Mouse (Mus musculus) 3134 (cell line): ENCODE data around the gene Zfand3.
A peak's percentile ranks its signal among the peaks of the same experiment; 100 is the strongest.

Source experiments
- DNase-seq: peaks from one replicate; pipeline ENCODE4 v3.0.0-alpha.2; 2011; ENCODE audit warnings: low spot score; ENCODE audit not compliant: insufficient read length; ENCODE audit errors: extremely low read depth

Gene Zfand3

DNA sequence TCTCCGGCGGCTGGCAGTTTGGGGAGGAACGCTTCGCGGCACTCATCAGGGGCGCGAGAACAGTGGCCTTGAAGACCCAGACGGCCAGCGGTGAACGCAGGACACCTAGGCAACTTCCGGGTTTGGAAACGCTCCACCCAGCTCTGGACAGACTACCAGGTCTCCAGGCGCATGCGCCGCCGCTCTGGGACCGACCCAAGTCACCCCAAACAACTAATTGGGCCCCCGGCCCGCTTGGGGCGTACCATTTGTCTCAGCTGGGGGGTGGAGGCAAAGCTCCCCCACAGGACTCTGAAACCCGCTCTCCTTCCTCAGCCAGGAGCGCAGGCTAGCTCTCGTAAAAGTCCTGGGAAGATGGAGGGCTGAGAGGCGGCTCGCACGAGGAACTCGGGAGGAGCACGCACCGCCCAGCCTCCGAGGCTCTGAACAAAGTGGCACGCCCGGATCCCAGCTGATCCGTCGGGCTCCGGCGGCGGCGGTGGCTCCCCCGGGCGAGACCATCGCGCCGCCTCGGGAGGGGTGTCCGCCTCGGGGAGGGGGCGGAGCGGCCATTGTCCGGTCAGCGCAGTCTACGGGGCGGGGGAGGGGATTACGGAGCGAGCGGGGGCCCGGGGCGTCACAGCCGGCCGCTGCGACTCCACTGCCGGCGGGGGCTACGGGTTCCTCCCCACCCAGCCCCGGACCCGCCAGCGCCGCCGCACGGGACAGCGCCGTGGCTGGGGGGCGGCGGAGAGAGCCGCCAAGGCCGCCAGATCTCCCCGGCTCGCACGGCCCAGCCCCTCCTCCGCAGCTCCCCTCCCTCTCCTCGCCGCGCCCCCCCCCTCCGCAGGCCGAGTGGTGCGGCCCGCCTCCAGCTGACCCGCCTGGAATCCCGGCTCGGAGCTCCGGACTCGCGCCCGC lies at the start of gene Zfand3:
Gene Zfand3, plus strand, starts transcription at position 531 of the 900 bp plus-strand sequence.
- peak; percentile 96 for DNase-seq

DNA sequence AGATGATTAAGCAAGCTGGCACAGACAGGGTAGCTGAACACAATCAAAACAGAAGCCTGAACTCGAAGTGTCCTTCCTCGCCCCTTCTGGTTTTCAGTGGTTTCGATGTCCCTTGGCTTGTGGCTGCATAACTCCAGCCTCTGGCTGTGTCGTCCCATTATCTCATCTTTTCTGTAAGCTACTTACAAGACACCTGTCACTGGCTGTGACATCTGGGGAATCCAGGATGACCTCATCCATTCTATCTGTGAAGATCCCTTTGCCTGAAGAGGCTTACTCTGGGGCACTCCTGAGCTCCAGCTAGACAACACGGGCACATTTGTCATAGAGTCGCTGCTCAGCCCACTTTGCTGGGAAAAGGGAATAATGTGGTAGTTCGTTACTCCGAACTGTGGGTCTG lies 48.7 kb upstream of the Zfand3 start:
- DNase-seq = no peak

DNA sequence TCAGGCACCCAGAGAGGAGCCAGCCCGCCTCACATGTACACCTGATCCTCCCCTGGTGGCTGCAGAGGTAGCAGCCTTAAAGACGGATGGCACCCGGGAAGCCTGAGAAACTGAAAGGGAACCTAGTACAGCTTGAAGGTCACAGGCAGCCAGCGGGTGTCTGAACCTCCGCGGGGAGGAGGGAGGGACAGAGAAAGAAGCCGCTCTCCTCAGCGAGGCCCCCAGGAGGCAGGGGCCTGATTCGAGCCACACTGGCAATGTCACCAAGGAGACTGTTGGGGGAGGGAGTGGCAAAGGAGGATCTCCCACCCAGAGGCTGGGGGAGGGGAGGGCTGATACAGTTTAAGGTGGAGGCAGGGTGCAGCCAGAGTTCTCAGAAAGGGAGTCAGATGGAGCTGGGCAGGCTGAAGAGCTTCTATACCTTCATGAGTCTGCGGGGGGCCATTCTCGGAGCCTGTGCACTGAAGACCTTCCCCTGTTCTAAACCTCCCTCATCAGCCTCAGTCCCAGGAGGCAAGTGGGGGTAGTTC lies 40.7 kb upstream of the Zfand3 start:
- no peak for DNase-seq

DNA sequence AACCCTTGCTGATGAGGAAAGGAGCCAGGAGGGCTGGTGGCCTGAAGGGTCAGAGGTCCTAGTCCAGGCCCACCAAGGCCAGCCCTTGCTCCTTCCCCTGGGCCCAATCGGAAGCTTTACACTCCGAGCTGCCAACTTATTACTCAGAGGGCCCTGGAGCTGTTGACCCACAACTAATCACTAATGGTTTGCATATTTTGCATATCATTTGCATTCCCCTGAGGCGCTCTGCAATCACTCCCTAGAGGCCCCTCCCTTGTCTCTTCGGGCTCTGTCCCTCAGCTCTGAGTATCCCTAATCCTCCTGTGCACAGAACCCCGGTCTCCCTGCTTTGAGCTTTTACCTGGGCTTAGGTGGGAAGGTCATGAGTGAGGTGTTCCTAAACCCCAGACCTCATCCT lies 39.0 kb upstream of the Zfand3 start:
- no peak for DNase-seq

DNA sequence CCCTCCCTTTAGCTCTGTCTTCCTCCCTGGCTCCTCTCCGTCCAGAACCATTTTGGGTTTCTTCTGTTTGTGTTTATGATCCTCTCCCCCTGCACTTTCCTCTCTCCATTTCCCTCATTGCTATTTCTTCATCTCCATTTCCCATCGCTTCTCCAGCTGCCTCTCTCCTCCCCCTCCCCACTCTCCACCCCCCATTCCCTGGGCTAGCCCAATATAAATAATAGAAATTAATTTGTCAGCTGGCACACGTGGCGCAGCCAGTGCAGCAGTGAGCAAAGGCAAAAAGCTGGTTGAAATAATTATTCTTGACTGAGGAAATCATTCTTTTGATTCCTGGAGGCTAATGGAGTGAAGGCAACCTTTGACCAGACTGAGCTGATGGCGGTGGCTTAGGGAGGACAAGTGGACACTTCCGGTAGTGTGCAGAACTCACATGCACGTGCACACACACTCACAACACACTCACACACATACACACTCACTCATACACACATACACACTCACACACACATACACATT lies 34.4 kb upstream of the Zfand3 start, which contains the start of gene Mdga1:
Gene Mdga1, minus strand, starts transcription at position 51 of the 519 bp plus-strand sequence.
- no peak for DNase-seq

DNA sequence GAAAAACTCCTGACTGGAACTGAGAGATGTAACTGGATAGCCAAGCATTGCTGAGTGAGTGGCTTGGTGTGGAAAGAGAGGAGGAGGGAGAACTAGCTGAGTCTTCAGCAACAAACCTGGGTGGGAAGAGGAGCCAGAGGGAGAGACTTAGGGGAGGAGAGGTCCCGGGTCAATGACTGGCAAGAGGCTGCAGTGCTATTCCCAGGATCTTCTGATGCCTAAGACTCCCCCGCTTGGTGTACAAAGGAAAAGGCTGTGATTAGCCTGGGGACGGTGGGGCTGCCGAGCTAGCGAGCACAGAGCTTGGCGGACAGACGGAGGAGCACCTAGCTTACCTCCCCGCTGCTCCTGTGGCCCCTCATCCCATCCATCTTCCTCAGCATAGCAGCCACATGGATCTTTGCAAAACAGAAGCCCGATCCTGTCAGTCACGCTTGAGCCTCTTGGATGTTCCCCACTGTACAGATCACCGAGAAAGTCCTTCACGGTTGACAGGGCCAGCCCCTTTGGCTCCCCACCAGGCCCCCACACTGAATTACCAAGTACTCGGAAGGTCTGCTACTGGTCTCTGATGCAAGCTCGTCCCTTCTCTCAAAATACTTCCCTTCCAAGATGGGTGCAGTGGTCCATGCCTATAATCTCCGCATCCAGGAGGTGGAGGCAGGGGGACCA lies 32.6 kb upstream of the Zfand3 start:
- no peak for DNase-seq

DNA sequence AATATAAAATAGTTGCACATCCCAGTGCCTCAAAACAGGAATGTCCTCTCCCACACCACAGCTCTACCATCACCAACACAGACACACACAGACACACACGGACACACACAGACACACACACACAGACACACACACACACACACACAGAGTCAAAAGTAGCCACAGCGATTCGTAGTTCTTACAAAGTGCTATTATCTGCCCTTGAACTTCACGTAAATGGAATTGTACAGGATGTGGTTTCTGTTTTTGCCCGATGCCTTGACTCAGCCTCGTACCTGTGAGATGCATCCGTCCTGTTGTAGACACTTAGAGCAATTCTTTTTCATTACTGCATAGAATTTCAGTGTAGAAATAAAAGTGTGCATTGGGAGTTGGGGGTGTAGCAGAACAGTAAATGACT lies 31.3 kb upstream of the Zfand3 start:
- no peak for DNase-seq

DNA sequence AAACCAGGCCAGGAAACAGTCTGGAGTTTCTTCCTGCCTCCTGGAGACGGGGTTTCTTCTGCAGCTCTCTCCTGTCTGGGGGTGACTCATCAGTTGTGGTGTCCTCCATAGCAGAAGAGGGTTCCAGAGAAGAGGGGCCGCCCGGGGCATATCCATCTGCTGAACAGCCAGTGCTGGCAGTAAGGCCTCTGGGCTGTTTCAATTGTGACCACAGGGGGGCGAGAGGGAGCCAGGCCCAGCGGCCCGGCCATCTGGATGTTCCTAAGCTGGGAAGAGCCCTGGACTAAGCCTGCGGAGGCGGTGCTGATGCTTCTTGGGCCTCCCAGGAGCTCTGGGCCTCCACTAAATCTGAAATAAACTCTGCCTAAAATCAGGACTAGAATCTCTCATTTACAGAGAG lies 28.8 kb upstream of the Zfand3 start:
- peak; percentile 83 for DNase-seq

DNA sequence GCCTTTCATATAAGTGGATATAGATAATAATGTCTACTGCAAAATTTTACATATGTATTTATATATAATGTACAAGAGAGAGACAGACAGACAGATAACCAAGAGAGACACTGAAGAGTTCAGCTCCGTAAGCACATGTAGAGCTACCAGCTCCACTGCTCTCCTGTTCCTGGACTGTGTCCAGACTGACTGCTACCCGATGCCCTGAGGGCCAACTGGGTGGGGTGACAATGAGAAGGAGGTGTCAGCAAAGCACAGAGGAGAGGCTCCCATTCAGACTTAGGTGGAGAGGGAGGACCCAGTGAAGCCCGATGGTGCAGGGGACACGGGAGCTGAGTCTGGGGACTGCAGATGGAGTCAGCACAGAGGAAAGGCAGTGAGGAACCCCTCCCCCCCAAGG lies 25.5 kb upstream of the Zfand3 start:
- peak; percentile 30 for DNase-seq

DNA sequence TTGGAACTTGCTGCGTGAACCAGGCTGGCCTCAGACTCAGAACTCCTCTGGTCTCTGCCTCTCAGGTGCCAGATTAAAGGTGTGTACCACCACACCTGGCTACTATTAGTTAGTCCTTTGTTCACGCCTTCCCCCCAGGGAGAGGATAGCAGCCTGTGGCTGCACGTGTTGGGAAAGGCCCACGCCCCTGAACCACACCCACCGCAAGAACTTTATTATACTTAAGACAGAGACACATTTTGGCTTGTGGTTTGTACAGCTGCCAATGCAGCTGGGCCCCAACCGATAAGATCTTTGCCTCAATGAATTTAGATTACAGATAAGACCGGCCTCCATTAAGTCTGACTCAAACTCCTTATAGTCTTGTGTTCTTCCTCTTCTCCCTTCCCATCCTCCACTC lies 24.7 kb upstream of the Zfand3 start:
- DNase-seq = peak; percentile 32

DNA sequence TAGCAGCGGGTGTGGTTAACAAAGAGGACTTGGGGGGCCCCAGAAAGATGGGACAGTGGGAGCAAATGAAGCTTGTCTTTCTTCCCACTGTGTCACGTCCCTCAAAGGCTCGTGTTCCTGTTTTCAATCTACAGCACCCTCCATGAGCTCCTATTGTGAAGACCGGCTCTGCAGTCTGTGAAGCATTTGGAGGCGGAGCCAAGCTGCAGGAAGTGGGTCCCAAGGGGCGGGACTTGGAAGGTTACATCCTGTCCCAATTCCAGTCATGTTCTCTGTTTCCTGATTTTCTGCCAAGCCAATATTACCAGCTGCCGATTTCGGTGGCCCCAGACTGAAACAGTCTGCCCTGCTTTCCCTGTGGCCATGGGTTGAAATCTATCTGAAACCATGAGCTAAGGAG lies 23.0 kb upstream of the Zfand3 start:
- no peak for DNase-seq

DNA sequence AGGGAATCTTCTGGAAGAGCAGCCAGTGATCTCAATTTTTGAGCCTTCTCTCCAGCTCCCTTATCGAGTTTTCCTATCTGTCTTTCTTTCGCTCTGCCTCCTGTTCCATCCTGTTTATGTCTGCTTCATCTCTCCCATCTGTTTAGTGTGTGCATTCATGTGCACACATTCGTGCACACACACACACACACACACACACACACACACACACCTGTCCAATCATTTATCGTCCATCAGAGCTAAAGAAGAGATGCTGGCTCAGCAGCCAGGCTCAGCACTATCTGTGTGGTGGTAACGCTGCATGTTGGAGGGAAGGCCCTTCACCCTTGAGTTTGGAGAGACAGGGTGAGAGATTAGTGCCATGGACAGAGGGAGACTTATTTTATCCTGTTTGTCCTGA lies 21.3 kb upstream of the Zfand3 start:
- no peak for DNase-seq

DNA sequence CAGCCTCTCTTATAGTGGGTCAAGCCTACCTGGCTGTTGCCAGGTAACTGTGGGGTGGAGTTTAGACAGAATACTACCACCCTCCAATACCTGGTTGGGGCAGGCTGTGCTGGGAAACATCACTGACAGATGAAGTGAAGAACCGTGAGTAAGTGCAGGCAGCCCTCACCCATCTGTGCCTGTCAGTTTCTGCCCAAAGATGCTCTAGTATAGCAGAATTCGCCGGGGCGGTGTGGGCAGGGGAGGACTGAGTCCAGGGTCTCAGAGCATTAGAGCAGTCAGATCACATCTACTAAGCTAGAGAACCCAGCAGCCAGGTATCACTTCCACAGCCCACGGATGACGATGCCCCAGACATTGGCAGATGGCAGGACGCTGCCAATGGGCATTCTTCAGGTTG lies 19.6 kb upstream of the Zfand3 start:
- no peak for DNase-seq

DNA sequence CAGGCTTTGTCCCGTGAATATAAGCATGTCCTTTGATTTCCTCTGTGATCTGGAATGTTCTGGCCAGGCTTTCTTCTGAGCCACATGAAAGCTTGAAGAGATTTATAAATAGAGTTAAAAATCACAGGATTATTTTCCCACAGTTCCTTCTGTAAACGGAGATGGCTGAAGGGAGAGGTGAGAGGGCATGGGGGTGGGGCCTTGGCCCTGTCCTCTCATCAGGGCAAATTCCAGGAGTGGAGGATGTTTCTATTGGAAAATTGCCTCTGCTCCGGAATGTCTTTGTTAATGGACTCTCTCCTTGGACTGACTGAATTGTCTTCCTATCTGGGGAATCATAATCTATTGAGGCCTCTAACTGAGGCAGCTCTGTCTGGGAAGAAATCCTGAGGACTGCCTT lies 19.0 kb upstream of the Zfand3 start:
- no peak for DNase-seq

DNA sequence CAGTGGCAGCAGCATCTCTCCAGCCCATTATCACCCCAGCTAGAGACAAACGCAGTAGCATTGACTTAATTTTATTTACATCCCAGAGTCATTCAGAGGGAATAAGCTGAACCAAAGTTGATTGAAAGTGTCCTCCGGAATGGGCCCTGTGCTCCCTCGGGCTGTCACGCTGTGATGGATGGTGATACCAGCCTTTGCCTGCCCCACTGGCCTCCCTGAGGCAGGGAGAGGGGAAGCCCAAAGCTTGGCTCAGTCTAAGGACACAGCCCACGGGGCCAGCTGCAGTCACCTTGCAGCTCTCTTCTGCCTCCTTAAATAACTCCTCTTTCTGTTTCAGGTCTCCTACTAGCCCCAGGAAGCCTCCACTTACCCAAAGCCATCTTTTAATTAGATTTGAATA lies 16.4 kb upstream of the Zfand3 start:
- no peak for DNase-seq

DNA sequence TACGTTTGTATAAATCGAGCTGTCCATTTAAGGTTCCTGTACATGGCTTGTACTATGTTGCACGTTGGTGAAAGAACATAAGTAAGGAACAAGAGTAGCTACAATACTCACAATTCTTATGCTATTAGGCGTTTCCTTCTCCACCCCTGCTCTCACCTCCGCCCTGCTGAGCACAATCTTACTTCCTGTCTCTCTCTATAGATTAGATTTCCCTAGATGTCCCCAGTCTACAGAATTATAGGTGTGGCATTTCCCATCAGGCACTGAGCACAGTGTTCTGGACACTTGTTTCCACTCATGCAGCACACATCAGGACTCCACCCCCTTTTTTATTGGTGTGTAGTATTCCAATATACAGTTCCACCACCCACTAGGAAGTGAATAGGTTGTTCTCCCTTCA lies 14.9 kb upstream of the Zfand3 start:
- DNase-seq = no peak

DNA sequence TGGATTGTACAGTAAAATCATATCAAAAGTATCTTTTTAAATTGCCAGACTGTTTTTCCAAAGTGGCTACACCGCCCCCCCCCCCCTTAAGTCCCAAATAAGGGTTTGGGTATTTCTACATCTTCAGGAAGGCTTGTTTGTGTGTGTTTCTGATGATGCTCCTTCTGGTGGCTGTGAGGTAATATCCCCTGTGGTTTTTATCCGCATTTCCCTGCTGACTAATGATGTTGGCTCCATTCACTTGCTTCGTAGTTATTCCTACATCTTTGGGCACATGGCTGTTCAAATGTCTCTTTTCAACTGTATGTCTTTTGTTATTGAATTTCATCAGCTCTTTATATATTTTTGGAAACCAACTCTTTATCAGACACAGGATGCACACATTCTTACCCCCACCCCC lies 14.4 kb upstream of the Zfand3 start:
- peak; percentile 31 for DNase-seq

DNA sequence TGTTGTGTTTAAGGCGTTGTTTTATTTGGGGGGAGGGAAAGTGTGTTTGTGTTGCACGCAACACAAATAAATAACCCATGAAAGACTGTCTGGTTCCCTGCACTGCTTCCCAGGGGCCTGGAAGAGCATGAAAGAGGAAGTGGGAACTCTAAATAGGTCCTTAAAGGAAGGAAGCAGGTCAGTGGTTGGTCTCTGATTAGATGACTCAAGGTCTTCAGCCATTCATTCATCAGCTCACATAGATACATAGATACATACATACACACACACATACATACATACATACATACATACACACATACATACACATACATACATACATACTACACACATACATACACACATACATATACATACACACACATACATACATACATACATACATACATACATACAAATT lies 13.7 kb upstream of the Zfand3 start:
- no peak for DNase-seq

DNA sequence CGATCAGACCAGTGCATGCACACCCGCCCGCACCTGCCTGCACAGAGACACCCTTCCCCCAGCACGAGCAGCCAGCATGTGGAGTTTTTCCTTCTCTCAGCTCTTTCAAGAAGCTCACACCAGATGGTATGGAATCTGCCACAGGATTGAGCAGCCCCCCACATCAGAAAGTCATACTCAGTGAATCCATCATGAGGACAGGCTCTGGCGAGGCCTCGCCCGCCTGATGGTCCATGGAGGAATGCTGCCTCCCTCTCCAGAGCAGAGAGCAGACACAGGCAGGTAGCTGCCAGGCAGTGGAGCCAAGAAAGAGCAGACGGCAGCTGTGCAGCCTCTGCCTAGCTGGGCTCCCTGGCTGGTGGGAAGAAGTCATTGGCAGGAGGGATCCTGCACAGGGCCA lies 11.0 kb upstream of the Zfand3 start:
- DNase-seq = peak; percentile 36

DNA sequence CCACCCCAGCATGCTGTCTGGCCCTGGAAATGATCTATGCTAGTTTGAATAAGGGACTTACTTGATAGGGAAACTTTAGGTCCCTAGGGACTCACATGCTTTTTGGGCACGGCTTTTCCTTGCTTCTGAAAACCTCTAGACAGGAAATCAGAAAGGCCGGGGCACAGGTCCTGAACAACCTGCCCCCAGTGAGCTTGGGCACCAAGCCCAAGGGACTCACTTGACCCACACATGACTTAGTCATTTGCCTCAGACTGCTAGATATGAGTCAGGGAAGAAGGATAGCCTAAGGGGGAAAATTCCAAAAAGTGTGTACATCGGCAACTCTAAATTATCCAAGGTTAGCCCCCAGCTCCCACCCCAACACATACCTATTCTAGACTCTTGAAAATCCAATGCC lies 10.5 kb upstream of the Zfand3 start:
- DNase-seq = peak; percentile 67

DNA sequence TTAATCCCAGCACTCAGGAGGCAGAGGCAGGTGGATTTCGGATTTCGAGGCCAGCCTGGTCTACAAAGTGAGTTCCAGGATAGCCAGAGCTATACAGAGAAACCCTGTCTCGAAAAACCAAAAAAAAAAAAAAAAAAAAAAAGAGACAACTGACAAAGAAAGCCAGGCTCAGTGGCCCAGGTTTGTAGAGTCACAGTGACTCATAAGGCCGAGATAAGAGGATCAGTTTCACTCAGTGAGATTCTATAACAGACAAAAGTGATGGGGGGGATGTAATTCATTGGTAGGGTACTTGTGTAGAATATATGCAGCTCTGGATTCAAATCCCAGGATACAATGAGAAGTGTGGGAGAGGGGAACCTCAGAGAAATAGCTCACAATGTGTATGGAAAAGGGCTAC lies 10.1 kb upstream of the Zfand3 start:
- DNase-seq = no peak

DNA sequence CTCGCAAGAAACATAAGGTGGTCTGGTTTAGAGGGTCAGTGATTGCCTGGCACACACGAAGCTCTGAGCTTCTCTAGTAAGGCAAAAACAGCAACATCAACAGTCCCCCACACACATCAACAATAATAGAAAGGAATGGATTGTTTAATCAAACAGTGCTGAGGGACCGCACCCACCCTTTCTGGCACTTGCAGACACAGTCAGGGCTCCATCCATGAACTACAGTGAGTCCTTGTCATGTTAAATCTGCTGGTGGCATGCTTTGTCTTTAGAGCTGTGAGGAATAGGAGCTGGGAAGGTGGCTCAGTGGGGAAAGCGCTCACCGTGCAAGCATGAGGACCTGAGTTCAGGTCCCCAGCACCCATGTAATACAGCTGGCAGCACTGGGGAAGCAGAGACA lies 8.5 kb upstream of the Zfand3 start:
- no peak for DNase-seq
